Mouse (Mus musculus): ENCODE data around the gene Plpp7. TPM values are rescaled to one million over a fixed set of nuclear protein-coding genes. Genes with fewer than 3 reads are reported as not detected.
A peak's percentile ranks its signal among the peaks of the same experiment; 100 is the strongest.

The Plpp7 gene
- total and polyA plus RNA-seq, 3 experiments, result 7.3 to 15.1 TPM; not detected in 1

DNA sequence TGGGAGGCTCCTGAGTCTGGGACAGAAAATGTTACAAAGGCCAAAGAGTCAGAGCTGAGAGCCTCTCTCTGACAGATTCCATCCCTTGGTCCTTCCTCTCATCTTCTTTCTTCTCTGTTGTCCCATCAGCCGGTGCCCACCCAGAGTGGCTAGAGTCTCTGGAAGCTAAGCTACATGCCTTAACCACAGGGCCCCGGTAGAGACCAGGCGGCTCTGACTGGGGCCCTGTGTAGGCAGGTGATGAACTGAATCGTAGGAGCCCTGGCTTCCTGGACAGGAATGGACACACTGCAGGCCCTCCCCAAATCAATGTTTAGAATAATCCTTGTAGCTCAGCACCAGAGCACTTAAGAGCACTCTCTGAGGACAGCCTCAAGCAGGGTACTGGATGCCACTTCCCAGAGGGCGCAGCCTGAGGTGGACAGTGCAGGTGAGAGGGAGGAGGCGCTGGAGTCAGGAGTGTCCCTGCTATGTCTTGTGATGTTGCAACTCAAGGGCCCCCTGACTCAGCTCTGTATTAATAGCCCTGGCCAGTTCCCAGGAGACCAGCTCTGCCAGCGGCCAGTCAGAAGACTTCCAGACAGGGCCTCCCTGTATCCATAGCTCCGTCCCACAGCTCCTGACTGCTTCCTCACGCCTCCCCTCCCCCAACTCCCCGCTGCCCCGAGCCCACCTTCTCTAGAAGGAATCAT lies 34.2 kb downstream of the Plpp7 start:
- Histone ChIP-seq H3K27me3 (ENCODE audit: control insufficient read depth in 1 of 2, insufficient read depth in 2 of 2, low read length in 2 of 2) (no peaks in the 10 kb centered on the region), H3K4me1 (ENCODE audit: control insufficient read depth in 1 of 2, insufficient read depth in 2 of 2, low read length in 2 of 2) (peaks cover 25 to 41% of the 10 kb centered on the region in 2 experiments), H3K4me3 (ENCODE audit: control insufficient read depth in 1 of 2, insufficient read depth in 1 of 2, low read depth in 2 of 2, low read length in 2 of 2) (no peak overlapping the region), H3K36me3 (ENCODE audit: control insufficient read depth in 1 of 2, insufficient read depth in 2 of 2, low read length in 2 of 2) (peaks cover 0 to 32% of the 10 kb centered on the region in 2 experiments; a peak in 2 of 4 replicates), H3K9me3 (replicated peaks; ENCODE audit: insufficient read depth, low read length) (no peaks in the 10 kb centered on the region), H3K79me2 (ENCODE audit: control insufficient read depth, insufficient read depth, low read length, poor library complexity) (no peaks in the 10 kb centered on the region), H3K27ac (ENCODE audit: control insufficient read depth, low read depth, low read length) (peak overlapping the region; percentile 45), H3K9ac (ENCODE audit: control insufficient read depth, low read depth, low read length, poor library complexity, severe bottlenecking) (no peak overlapping the region)
- TF ChIP-seq GABPA (IDR thresholded peaks at IDR 0.05; ENCODE audit: low read depth, low read length), result no peak
- no peak for DNase-seq (ENCODE audit: low read depth, low spot score)

DNA sequence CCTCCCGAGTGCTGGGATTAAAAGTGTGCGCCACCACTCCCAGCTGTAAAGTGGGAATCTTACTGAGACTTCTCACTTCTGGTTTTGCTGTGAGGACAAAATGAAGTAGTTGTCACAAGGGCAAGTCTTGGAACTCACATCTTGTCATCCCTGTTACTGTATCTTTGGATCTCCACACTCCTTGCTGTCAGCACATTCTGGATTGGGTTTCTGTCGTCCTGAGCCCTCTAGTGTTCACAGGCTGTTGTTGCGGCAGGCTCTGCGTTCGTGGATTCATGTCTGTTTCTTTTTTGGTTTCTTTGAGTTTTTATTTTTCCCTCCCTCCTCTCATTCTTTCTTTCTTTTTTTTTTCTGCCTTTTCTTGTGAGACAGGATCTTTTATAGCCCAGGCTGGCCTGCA lies 35.1 kb downstream of the Plpp7 start:
- H3K4me1 ChIP-seq (ENCODE audit: control insufficient read depth in 1 of 2, insufficient read depth in 2 of 2, low read length in 2 of 2), result peaks cover 25 to 41% of the 10 kb centered on the region in 2 experiments
- H3K9ac ChIP-seq (ENCODE audit: control insufficient read depth, low read depth, low read length, poor library complexity, severe bottlenecking), result peak overlapping the region; percentile 61
- H3K79me2 ChIP-seq (ENCODE audit: control insufficient read depth, insufficient read depth, low read length, poor library complexity), result no peaks in the 10 kb centered on the region
- H3K27ac ChIP-seq (ENCODE audit: control insufficient read depth, low read depth, low read length), result peak overlapping the region; percentile 70
- peaks cover 0 to 32% of the 10 kb centered on the region in 2 experiments; a peak in 2 of 4 replicates for H3K36me3 ChIP-seq (ENCODE audit: control insufficient read depth in 1 of 2, insufficient read depth in 2 of 2, low read length in 2 of 2)
- no peaks in the 10 kb centered on the region for H3K27me3 ChIP-seq (ENCODE audit: control insufficient read depth in 1 of 2, insufficient read depth in 2 of 2, low read length in 2 of 2)
- peak; percentile 87 for DNase-seq (ENCODE audit: low read depth, low spot score)
- peak overlapping the region; percentile 44 to 66 for H3K4me3 ChIP-seq (ENCODE audit: control insufficient read depth in 1 of 2, insufficient read depth in 1 of 2, low read depth in 2 of 2, low read length in 2 of 2)
- H3K9me3 ChIP-seq (replicated peaks; ENCODE audit: insufficient read depth, low read length), result no peaks in the 10 kb centered on the region
- TF ChIP-seq KAT2A (conservative IDR thresholded peaks at IDR 0.05; ENCODE audit: low read depth, low read length) (no peak), ELF1 (IDR thresholded peaks at IDR 0.05; ENCODE audit: low read depth, low read length) (no peak), NRF1 (IDR thresholded peaks at IDR 0.05; ENCODE audit: insufficient read depth, low read depth, low read length, poor library complexity, severe bottlenecking) (0 out of 2 replicates have a peak, but pooled peaks have one; percentile 11), MAFK (IDR thresholded peaks at IDR 0.05; ENCODE audit: borderline replicate concordance, low read depth, low read length) (peak; percentile 44; the same call in 1 of the 2 replicates), E2F4 (IDR thresholded peaks at IDR 0.05; ENCODE audit: borderline replicate concordance, low read depth, low read length) (0 out of 2 replicates have a peak, but pooled peaks have one; percentile 41), RCOR1 (IDR thresholded peaks at IDR 0.05; ENCODE audit: low read depth, low read length) (0 out of 2 replicates have a peak, but pooled peaks have one; percentile 35), POLR2AphosphoS2 (IDR thresholded peaks at IDR 0.05; ENCODE audit: low read length) (no peak), TCF12 (IDR thresholded peaks at IDR 0.05; ENCODE audit: low read depth, low read length) (peak; percentile 34), ZC3H11A (IDR thresholded peaks at IDR 0.05; ENCODE audit: low read depth, low read length) (peak; percentile 85), CHD1 (IDR thresholded peaks at IDR 0.05; ENCODE audit: low read depth, low read length) (no peak), MYC (IDR thresholded peaks at IDR 0.05; ENCODE audit: low read depth, low read length) (peak; percentile 83), MEF2A (IDR thresholded peaks at IDR 0.05; ENCODE audit: extremely low read depth, insufficient replicate concordance, low read depth, low read length, poor library complexity, severe bottlenecking) (no peak), NELFE (IDR thresholded peaks at IDR 0.05; ENCODE audit: low read depth, low read length) (no peak), ETS1 (IDR thresholded peaks at IDR 0.05; ENCODE audit: low read depth, low read length) (no peak), JUND (IDR thresholded peaks at IDR 0.05; ENCODE audit: low read depth, low read length) (peak; percentile 56; the same call in 1 of the 2 replicates), USF1 (IDR thresholded peaks at IDR 0.05; ENCODE audit: low read depth, low read length) (0 out of 2 replicates have a peak, but pooled peaks have one; percentile 12), ZNF384 (IDR thresholded peaks at IDR 0.05; ENCODE audit: low read depth, low read length) (0 out of 2 replicates have a peak, but pooled peaks have one; percentile 43), EP300 (IDR thresholded peaks at IDR 0.05; ENCODE audit: low read depth in 1 of 2, low read length in 2 of 2) (peak in 1 of 2 experiments; percentile 49; a peak in 2 of 4 replicates), SMC3 (IDR thresholded peaks at IDR 0.05; ENCODE audit: low read depth, low read length) (peak; percentile 92), GABPA (IDR thresholded peaks at IDR 0.05; ENCODE audit: low read depth, low read length) (0 out of 2 replicates have a peak, but pooled peaks have one; percentile 25), MAZ (IDR thresholded peaks at IDR 0.05; ENCODE audit: low read depth, low read length) (peak; percentile 61; the same call in 1 of the 2 replicates), ZKSCAN1 (IDR thresholded peaks at IDR 0.05; ENCODE audit: low read depth, low read length) (peak; percentile 50; the same call in 1 of the 2 replicates), TAL1 (IDR thresholded peaks at IDR 0.05; ENCODE audit: low read length) (no peak), CTCF (IDR thresholded peaks at IDR 0.05 in 2 of 3, conservative IDR thresholded peaks at IDR 0.05 in 1 of 3; ENCODE audit: control insufficient read depth in 1 of 3, insufficient read depth in 1 of 3, low read depth in 2 of 3, low read length in 3 of 3, poor library complexity in 1 of 3, severe bottlenecking in 1 of 3) (peak; percentile 83 to 93 (median 88)), MAX (IDR thresholded peaks at IDR 0.05; ENCODE audit: low read length) (peak; percentile 63; the same call in 1 of the 2 replicates), USF2 (IDR thresholded peaks at IDR 0.05; ENCODE audit: borderline replicate concordance in 1 of 2, insufficient read depth in 1 of 2, low read depth in 1 of 2, low read length in 2 of 2) (no peak), POLR2AphosphoS5 (IDR thresholded peaks at IDR 0.05; ENCODE audit: borderline replicate concordance, low read depth, low read length) (no peak), MXI1 (IDR thresholded peaks at IDR 0.05; ENCODE audit: low read depth, low read length) (peak; percentile 83)

Measured in MEL (cell line).